Mouse (Mus musculus) kidney, adult 2 months (tissue): ENCODE measurements around the gene Abcg2. TPM values are rescaled to one million over a fixed set of nuclear protein-coding genes. Genes with fewer than 3 reads are reported as not detected.
"Not testable (repeated sequence)": the region's sequence is repeated elsewhere in the genome, so short reads cannot be mapped to it uniquely, and the experiment has no call there.

Source experiments
- DNase-seq: peaks from one replicate; pipeline ENCODE4 v3.0.0; 2021
- H3K27ac ChIP-seq: fragments of 200-500 bp; 2 replicates; pipeline ENCODE4 v1.5.1; 2012; ENCODE audit warnings: low read depth, low read length, control low read depth, inconsistent platforms; ENCODE audit not compliant: insufficient read depth
- H3K27me3 ChIP-seq: fragments of 200-500 bp; replicated peaks from 2 replicates; pipeline ENCODE4 v1.6.1; 2012; ENCODE audit warnings: mild to moderate bottlenecking, moderate library complexity, low read length, inconsistent platforms; ENCODE audit not compliant: control insufficient read depth, insufficient read depth
- H3K36me3 ChIP-seq: fragments of 200-500 bp; 2 replicates; pipeline ENCODE4 v1.6.1; 2012; ENCODE audit warnings: mild to moderate bottlenecking, moderate library complexity, low read length, inconsistent platforms; ENCODE audit not compliant: control insufficient read depth, insufficient read depth
- H3K4me1 ChIP-seq: fragments of 200-500 bp; 2 replicates; pipeline ENCODE4 v1.6.1; 2011; ENCODE audit warnings: low read length; ENCODE audit not compliant: control insufficient read depth, insufficient read depth
- H3K4me3 ChIP-seq: fragments of 200-500 bp; 2 replicates; pipeline ENCODE4 v1.5.1; 2011; ENCODE audit warnings: mild to moderate bottlenecking, low read depth, low read length, control low read depth; ENCODE audit not compliant: insufficient read depth
- CTCF ChIP-seq: fragments of 200-500 bp; conservative IDR thresholded peaks from 2 replicates; pipeline ENCODE4 v1.5.1; 2011; ENCODE audit warnings: low read depth, mild to moderate bottlenecking, control low read depth, low read length, moderate library complexity, mixed read lengths; ENCODE audit not compliant: insufficient read depth, insufficient read length
- POLR2A ChIP-seq: fragments of 200-500 bp; IDR thresholded peaks from one replicate; pipeline ENCODE4 v1.6.1; 2011; ENCODE audit warnings: low read depth, low read length, control low read depth
- WGBS: fragments of 180-500 bp; shearing (Covaris S2); methylation state at CpG from one replicate; pipeline ENCODE4 v1.1.7; 2018; 5-methylcytosine and 5-hydroxymethylcytosine counted together
- polyA plus RNA-seq: library from polyadenylated mRNA; depleted of rRNA; stranded (reverse); fragments of >200 nt; gene quantifications from 2 replicates; pipeline ENCODE4 v1.2.3, GENCODE M21; 2012

Gene Abcg2
- polyA plus RNA-seq, 1 experiment, result 181 TPM

- TF ChIP-seq CTCF, result no peak
- TF ChIP-seq POLR2A, result no peak
- DNase-seq, result peak; percentile 35
- Histone ChIP-seq H3K4me1 (no peaks in the 10 kb centered on the region), H3K4me3 (peak overlapping the region; percentile 48), H3K27ac (peak overlapping the region; percentile 14; the same call in 1 of the 2 replicates), H3K36me3 (no peaks in the 10 kb centered on the region), H3K27me3 (no peaks in the 10 kb centered on the region)
- 18% methylated on average over 16 of the region's 16 CpGs for WGBS
These were observed 12.0 kb downstream of the Abcg2 start for GRCm38 (mm10) chr6:58596294-58596653.

GRCm38 (mm10) chr6:58602119-58602518, 17.8 kb downstream of the Abcg2 start:
- not testable (repeated sequence) for H3K4me3 ChIP-seq, H3K36me3 ChIP-seq, H3K27ac ChIP-seq, H3K27me3 ChIP-seq, H3K4me1 ChIP-seq
- WGBS, result 59% methylated on average over 1 of the region's 1 CpGs
- DNase-seq, result peak; percentile 57

GRCm38 (mm10) chr6:58602991-58603390, 18.7 kb downstream of the Abcg2 start:
- not testable (repeated sequence) for DNase-seq, H3K4me3 ChIP-seq, H3K27me3 ChIP-seq

GRCm38 (mm10) chr6:58603485-58604090, 19.3 kb downstream of the Abcg2 start:
- WGBS, result 64% methylated on average over 3 of the region's 3 CpGs

More at GRCm38 (mm10) chr6:58602991-58603390, 18.7 kb downstream of the Abcg2 start:
- H3K27ac ChIP-seq, H3K4me1 ChIP-seq, H3K36me3 ChIP-seq: not testable (repeated sequence)

GRCm38 (mm10) chr6:58606642-58607041, 22.3 kb downstream of the Abcg2 start:
- no peaks in the 10 kb centered on the region for H3K27me3 ChIP-seq
- WGBS, result 70% methylated on average over 4 of the region's 4 CpGs
- H3K36me3 ChIP-seq, result no peaks in the 10 kb centered on the region
- TF ChIP-seq POLR2A (no peak), CTCF (no peak)
- H3K27ac ChIP-seq, result no peak overlapping the region
- H3K4me1 ChIP-seq, result no peaks in the 10 kb centered on the region
- no peak overlapping the region for H3K4me3 ChIP-seq
- DNase-seq, result peak; percentile 71

More at GRCm38 (mm10) chr6:58603485-58604090, 19.3 kb downstream of the Abcg2 start:
- H3K36me3 ChIP-seq, H3K4me3 ChIP-seq, H3K27me3 ChIP-seq, H3K4me1 ChIP-seq, H3K27ac ChIP-seq: not testable (repeated sequence)
- TF ChIP-seq CTCF, result 0 out of 2 replicates have a peak, but pooled peaks have one; percentile 11
- DNase-seq, result peak; percentile 59

- WGBS, result 78% methylated on average over 2 of the region's 2 CpGs
- Histone ChIP-seq H3K4me3 (no peak overlapping the region), H3K27me3 (no peaks in the 10 kb centered on the region), H3K36me3 (no peaks in the 10 kb centered on the region), H3K27ac (no peak overlapping the region), H3K4me1 (no peaks in the 10 kb centered on the region)
- no peak for DNase-seq
- TF ChIP-seq POLR2A (no peak), CTCF (no peak)
These were observed 24.1 kb downstream of the Abcg2 start for GRCm38 (mm10) chr6:58608422-58608821.

GRCm38 (mm10) chr6:58609919-58610759, 25.8 kb downstream of the Abcg2 start:
- no peak overlapping the region for H3K27ac ChIP-seq
- H3K36me3 ChIP-seq, result no peaks in the 10 kb centered on the region
- no peak for DNase-seq
- no peaks in the 10 kb centered on the region for H3K4me1 ChIP-seq
- H3K27me3 ChIP-seq, result no peaks in the 10 kb centered on the region
- TF ChIP-seq CTCF, result no peak
- TF ChIP-seq POLR2A, result no peak
- 85% methylated on average over 6 of the region's 6 CpGs for WGBS
- H3K4me3 ChIP-seq, result no peak overlapping the region
